Mouse (Mus musculus) stomach, embryonic 16.5 days (tissue): Measurements from ENCODE around the gene Gbgt1. TPM values are rescaled to one million over a fixed set of nuclear protein-coding genes. Genes with fewer than 3 reads are reported as not detected.
"Not testable (repeated sequence)": the region's sequence is repeated elsewhere in the genome, so short reads cannot be mapped to it uniquely, and the experiment has no call there.

Source experiments
- ATAC-seq: fragments of 200-750 bp; cut with Nextera tagmentation; 2 replicates; pipeline ENCODE4 v1.8.0; 2017; ENCODE audit warnings: moderate number of reproducible peaks, moderate TSS enrichment; ENCODE audit not compliant: insufficient read depth, low FRiP score
- H3K27ac ChIP-seq: fragments of 300-500 bp; sonication (generic); 2 replicates; pipeline ENCODE4 v1.5.1; 2014; ENCODE audit warnings: low read length
- H3K27me3 ChIP-seq: fragments of 300-500 bp; sonication (generic); 2 replicates; pipeline ENCODE4 v1.6.1; 2014; ENCODE audit warnings: low read length, control low read depth, mixed read lengths; ENCODE audit not compliant: control insufficient read depth, insufficient read depth
- H3K36me3 ChIP-seq: fragments of 300-500 bp; sonication (generic); 2 replicates; pipeline ENCODE4 v1.6.1; 2014; ENCODE audit warnings: low read length; ENCODE audit not compliant: control insufficient read depth, insufficient read depth
- H3K4me1 ChIP-seq: fragments of 300-500 bp; sonication (generic); 2 replicates; pipeline ENCODE4 v1.6.1; 2014; ENCODE audit warnings: low read length, control low read depth, mixed read lengths; ENCODE audit not compliant: control insufficient read depth, insufficient read depth
- H3K4me2 ChIP-seq: fragments of 300-500 bp; sonication (generic); 2 replicates; pipeline ENCODE4 v1.6.1; 2014; ENCODE audit warnings: low read depth, low read length, mixed read lengths
- H3K4me3 ChIP-seq: fragments of 300-500 bp; sonication (generic); replicated peaks from 2 replicates; pipeline ENCODE4 v1.5.1; 2014; ENCODE audit warnings: mild to moderate bottlenecking, low read length
- H3K9ac ChIP-seq: fragments of 300-500 bp; sonication (generic); 2 replicates; pipeline ENCODE4 v1.6.1; 2014; ENCODE audit warnings: low read length
- H3K9me3 ChIP-seq: fragments of 300-500 bp; sonication (generic); replicated peaks from 2 replicates; pipeline ENCODE4 v1.6.1; 2016; ENCODE audit warnings: low read length, control low read depth; ENCODE audit not compliant: control insufficient read depth
- WGBS: fragments of 180-500 bp; shearing (Covaris S2); extraction: QIAGEN DNeasy Blood & Tissue Kit; methylation state at CpG from one replicate; pipeline ENCODE4 v1.1.7; 2014; 5-methylcytosine and 5-hydroxymethylcytosine counted together
- polyA plus RNA-seq: library from polyadenylated mRNA; unstranded; fragments of >200 nt; fragmentation: Nextera tagmentation; extraction: Ambion mirVana; gene quantifications from 2 replicates; pipeline ENCODE4 v1.2.1, GENCODE M21; 2015

The Gbgt1 gene
- polyA plus RNA-seq, 1 experiment from 2014 or later, result 3.5 TPM

DNA sequence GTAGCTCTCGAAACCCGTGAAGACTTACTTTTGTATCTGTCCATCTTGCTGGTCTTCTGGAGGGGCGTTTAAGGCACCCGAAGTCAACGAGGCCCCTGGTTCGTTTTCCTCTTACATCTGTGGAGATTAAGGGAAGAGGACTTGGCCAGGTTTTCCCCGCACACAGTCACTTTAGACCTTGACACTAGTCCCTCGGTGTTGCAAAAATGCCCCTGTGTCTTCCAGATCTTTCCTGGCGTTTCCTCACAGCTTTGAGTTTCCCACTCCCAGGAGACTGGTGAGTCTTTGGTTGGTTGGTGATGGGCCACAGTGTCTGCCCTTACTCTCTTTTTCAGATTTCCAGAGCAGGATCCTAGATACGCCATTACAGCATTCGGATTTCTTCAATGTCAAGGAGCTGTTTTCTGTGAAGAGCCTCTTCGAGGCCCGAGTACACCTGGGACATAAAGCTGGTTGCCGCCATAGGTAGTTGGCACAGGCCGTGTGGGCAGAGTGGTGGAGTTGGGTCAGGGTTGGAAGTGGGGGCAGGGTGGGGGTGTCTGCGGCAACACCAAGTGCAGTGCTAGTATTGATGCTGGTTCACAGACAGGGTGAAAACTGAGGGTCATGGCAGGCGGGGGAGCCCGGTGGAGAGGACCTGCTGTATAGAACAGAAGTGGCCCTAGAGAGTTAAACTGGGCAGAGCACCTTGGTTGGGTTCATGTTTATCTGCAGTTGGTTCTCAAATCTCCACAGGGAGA lies 28.0 kb upstream of the Gbgt1 start:
- Histone ChIP-seq H3K4me2 (peak overlapping the region; percentile 88), H3K27me3 (0 out of 2 replicates have a peak, but pooled peaks cover 3% of the 10 kb centered on the region), H3K4me1 (peaks cover 3% of the 10 kb centered on the region; the same call in 1 of the 2 replicates), H3K4me3 (peak overlapping the region; percentile 95), H3K9ac (peak overlapping the region; percentile 98), H3K36me3 (peaks cover 31% of the 10 kb centered on the region), H3K9me3 (no peaks in the 10 kb centered on the region), H3K27ac (no peak overlapping the region)
- 54% methylated on average over 18 of the region's 18 CpGs for WGBS
- no peak for ATAC-seq

DNA sequence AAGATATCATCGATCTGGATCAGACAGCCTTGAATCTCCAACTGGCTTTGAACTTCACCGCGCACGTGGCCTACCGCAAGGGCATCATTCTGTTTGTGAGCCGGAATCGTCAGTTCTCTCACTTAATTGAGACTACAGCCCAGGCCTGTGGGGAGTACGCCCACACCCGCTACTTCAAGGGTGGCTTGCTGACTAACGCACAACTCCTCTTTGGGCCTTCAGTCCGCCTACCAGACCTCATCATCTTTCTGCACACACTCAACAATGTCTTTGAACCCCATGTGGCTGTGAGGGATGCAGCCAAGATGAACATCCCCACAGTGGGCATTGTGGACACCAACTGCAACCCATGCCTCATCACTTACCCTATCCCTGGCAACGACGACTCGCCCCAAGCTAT lies 27.2 kb upstream of the Gbgt1 start:
- Histone ChIP-seq H3K4me3 (no peak overlapping the region), H3K9ac (no peak overlapping the region), H3K9me3 (no peaks in the 10 kb centered on the region), H3K36me3 (peaks cover 31% of the 10 kb centered on the region), H3K4me1 (peaks cover 3% of the 10 kb centered on the region; the same call in 1 of the 2 replicates), H3K27me3 (0 out of 2 replicates have a peak, but pooled peaks cover 3% of the 10 kb centered on the region), H3K4me2 (no peak overlapping the region), H3K27ac (no peak overlapping the region)
- no peak for ATAC-seq
- WGBS, result 97% methylated on average over 14 of the region's 14 CpGs

DNA sequence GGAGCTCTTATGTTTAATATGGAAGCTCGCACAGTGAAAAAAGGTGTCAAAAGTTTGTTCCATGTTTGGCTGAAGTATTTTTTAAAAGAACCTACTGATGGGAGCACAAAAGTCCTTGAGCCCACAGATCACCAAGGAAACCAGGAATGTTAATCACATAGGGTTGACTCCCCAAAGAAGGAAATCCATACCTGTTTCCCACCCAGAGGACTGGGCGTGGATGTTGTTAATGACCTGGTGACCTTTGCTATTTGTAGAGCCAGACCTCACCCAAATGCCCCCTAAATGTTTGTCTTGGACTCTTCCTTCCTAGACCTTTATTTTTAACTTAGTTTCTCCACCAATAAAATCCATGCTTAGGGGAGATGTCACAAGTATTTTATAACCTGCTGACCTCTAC lies 26.1 kb upstream of the Gbgt1 start:
- no peak for ATAC-seq
- Histone ChIP-seq H3K27ac (no peak overlapping the region), H3K4me3 (no peak overlapping the region), H3K4me1 (peaks cover 3% of the 10 kb centered on the region; the same call in 1 of the 2 replicates), H3K27me3 (no peaks in the 10 kb centered on the region), H3K9me3 (no peaks in the 10 kb centered on the region), H3K9ac (no peak overlapping the region), H3K36me3 (peaks cover 31% of the 10 kb centered on the region), H3K4me2 (no peak overlapping the region)
- 84% methylated on average over 2 of the region's 2 CpGs for WGBS

DNA sequence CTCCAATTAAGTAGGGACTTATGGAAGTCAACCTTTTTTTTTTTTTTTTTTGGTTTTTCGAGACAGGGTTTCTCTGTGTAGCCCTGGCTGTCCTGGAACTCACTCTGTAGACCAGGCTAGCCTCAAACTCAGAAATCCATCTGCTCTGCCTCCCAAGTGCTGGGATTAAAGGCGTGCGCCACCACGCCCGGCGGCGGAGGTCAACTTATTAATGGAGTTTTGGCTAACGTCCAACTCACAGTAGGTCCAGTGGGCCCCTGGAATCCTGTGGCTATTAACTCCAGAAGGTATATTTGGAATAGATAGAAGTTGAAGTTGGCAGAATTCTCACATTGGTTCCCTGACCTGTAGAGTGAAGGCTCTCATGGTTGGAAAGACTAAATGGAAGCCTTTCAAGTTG lies 24.7 kb upstream of the Gbgt1 start:
- H3K4me2 ChIP-seq, H3K9ac ChIP-seq, ATAC-seq, H3K9me3 ChIP-seq, H3K4me3 ChIP-seq, H3K27ac ChIP-seq, H3K4me1 ChIP-seq, H3K27me3 ChIP-seq: not testable (repeated sequence)
- peaks cover 31% of the 10 kb centered on the region for H3K36me3 ChIP-seq
- WGBS, result 91% methylated on average over 8 of the region's 8 CpGs

DNA sequence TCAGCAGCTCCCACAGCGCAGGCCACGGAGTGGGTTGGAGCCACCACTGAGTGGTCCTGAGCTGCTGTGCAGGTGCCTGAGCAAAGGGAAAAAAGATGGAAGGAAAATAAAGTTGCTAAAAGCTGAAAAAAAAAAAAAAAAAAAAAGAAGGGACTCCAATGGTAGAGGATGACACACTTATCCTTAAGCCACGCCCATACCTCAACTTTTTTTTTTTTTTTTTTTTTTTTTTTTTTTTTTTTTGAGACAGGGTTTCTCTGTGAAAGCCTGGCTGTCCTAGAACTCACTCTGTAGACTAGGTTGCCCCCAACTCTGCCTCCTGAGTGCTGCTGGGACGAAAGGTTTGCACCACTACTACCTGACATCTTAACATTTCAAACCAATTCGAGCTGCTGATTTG lies 18.7 kb upstream of the Gbgt1 start:
- 93% methylated on average over 5 of the region's 5 CpGs for WGBS
- not testable (repeated sequence) for ATAC-seq, H3K36me3 ChIP-seq, H3K27me3 ChIP-seq, H3K4me3 ChIP-seq, H3K27ac ChIP-seq, H3K4me1 ChIP-seq, H3K9me3 ChIP-seq, H3K4me2 ChIP-seq, H3K9ac ChIP-seq

DNA sequence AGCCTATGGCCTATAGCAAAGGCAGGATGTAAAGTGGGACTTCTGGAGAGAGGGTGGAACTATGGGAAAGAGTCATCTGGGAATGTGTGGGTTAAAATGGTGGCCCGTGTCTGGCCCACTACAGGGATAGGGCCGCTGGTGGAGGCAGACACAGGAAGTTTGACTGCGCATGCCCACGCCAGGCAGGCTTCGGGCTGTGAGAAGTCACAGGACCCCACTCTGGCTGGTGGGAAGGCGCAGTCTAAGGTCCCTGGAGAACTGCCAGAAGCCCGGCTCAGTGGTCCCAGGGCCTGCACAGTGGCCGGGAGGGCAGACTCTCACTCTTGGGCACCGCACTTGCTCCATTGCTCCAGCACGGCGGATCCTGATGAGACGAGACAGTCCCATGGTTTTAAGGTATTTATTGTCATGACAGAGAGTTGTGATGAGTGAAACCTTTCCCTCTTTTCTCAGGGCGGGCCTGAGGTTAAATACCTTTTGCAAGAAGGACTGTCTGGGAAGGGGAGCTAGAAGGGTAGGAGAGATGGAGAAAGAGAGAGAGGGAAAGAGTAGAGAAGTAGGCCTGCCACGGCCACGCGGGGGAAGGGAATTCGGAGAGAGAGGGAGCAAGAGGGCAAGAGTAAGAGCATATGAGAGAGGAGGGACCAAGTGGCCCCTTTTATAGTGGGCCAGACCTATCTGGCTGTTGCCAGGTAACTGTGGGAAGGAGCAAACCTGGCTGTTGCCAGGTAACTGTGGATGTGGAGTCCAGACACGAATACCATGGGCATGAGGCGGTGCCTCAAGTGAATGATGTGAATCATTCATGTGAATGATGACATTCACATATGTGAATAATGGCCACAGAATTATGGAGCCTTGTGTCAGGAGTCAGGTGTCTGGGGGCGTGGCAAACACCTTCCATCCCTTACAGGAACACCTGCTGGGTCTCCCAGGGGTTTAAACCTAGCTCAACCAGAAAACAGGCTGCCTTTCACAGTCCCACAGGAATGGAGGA lies 17.2 kb upstream of the Gbgt1 start:
- peak overlapping the region; percentile 22; the same call in 1 of the 2 replicates for H3K4me2 ChIP-seq
- 0 out of 2 replicates have a peak overlapping the region, but pooled peaks have one; percentile 9 for H3K9ac ChIP-seq
- peak overlapping the region; percentile 24 for H3K4me3 ChIP-seq
- no peak overlapping the region for H3K27ac ChIP-seq
- no peaks in the 10 kb centered on the region for H3K4me1 ChIP-seq
- 62% methylated on average over 20 of the region's 20 CpGs for WGBS
- no peaks in the 10 kb centered on the region for H3K36me3 ChIP-seq
- no peak for ATAC-seq
- no peaks in the 10 kb centered on the region for H3K27me3 ChIP-seq
- H3K9me3 ChIP-seq, result no peaks in the 10 kb centered on the region

DNA sequence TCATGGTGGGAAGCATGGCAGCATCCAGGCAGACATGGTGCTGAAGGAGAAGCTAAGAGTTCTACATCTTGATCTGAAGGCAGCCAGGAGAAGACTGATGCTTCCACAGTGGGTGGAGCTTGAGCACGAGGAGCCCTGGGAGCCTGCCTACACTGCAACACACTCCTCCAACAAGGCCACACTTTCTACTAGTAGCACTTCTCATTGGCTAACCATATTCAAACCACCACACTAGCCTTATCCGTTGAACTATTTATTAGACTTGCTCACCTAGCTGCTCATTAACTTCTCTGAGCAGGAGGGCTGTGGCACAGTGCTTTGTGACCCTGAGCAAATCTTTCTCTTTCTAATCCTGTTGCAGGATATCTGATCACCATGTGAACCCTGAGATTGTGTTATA lies 12.8 kb upstream of the Gbgt1 start:
- H3K4me1 ChIP-seq, result no peaks in the 10 kb centered on the region
- no peaks in the 10 kb centered on the region for H3K9me3 ChIP-seq
- WGBS, result 48% methylated on average over 2 of the region's 2 CpGs
- H3K27ac ChIP-seq, result no peak overlapping the region
- no peak overlapping the region for H3K4me2 ChIP-seq
- no peaks in the 10 kb centered on the region for H3K36me3 ChIP-seq
- ATAC-seq, result no peak
- H3K27me3 ChIP-seq, result no peaks in the 10 kb centered on the region
- no peak overlapping the region for H3K4me3 ChIP-seq
- H3K9ac ChIP-seq, result no peak overlapping the region

DNA sequence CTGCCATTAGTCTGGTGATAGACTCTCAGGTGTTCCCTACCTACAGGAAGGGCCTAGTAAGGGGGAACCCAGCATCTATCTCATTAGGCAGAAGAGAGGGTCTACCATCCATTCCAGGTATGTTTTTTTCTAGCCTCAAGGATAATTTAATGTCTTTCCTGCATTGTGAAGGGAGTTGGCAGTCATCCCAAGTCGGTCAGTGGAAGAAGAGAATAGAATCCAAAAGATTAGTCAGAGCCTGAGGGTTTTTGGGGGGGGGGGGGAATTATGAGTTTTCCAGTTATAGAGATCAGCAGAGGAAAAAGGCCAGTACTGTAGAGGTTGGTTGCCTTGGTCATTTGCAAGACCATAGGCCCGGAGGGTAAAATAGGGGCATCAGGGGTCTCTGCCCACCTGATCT lies 2.2 kb upstream of the Gbgt1 start:
- Histone ChIP-seq H3K27me3 (no peaks in the 10 kb centered on the region), H3K9ac (no peak overlapping the region), H3K9me3 (no peaks in the 10 kb centered on the region), H3K36me3 (no peaks in the 10 kb centered on the region), H3K4me3 (no peak overlapping the region), H3K27ac (no peak overlapping the region), H3K4me2 (no peak overlapping the region), H3K4me1 (peaks cover 16% of the 10 kb centered on the region)
- 69% methylated on average over 2 of the region's 2 CpGs for WGBS
- ATAC-seq, result no peak
